Mouse (Mus musculus) embryonic facial prominence, embryonic 10.5 days (tissue): ENCODE measurements around the gene Pbx1. TPM values are rescaled to one million over a fixed set of nuclear protein-coding genes. Genes with fewer than 3 reads are reported as not detected.

Experiments used
- DNase-seq: peaks from one replicate; pipeline ENCODE4 v3.0.0-alpha.2; 2017; ENCODE audit warnings: low spot score
- H3K27ac ChIP-seq: fragments of 300-500 bp; sonication (generic); replicated peaks from 2 replicates; pipeline ENCODE4 v1.5.1; 2016; ENCODE audit warnings: mild to moderate bottlenecking
- H3K27me3 ChIP-seq: fragments of 300-500 bp; sonication (generic); replicated peaks from 2 replicates; pipeline ENCODE4 v1.6.1; 2016; ENCODE audit warnings: low read depth, mild to moderate bottlenecking; ENCODE audit not compliant: poor library complexity, severe bottlenecking
- H3K36me3 ChIP-seq: fragments of 300-500 bp; sonication (generic); replicated peaks from 2 replicates; pipeline ENCODE4 v1.6.1; 2016; ENCODE audit warnings: mild to moderate bottlenecking, moderate library complexity
- H3K4me1 ChIP-seq: fragments of 300-500 bp; sonication (generic); 2 replicates; pipeline ENCODE4 v1.6.1; 2016
- H3K4me3 ChIP-seq: fragments of 300-500 bp; sonication (generic); 2 replicates; pipeline ENCODE4 v1.5.1; 2016; ENCODE audit warnings: mild to moderate bottlenecking, moderate library complexity
- H3K9me3 ChIP-seq: fragments of 300-500 bp; sonication (generic); 2 replicates; pipeline ENCODE4 v1.6.1; 2016; ENCODE audit warnings: mild to moderate bottlenecking
- WGBS: fragments of 180-500 bp; shearing (Covaris S2); methylation state at CpG from one replicate; pipeline ENCODE4 v1.1.7; 2016; 5-methylcytosine and 5-hydroxymethylcytosine counted together
- polyA plus RNA-seq: library from polyadenylated mRNA; unstranded; fragments of >200 nt; fragmentation: Nextera tagmentation; extraction: Ambion mirVana; gene quantifications from 2 replicates; pipeline ENCODE4 v1.2.1, GENCODE M21; 2016

The Pbx1 gene
- polyA plus RNA-seq, 1 experiment from 2014 or later, result 41.6 TPM

GRCm38 (mm10) chr1:168175586-168175985 lies 256.5 kb downstream of the Pbx1 start:
- Histone ChIP-seq H3K4me1 (peaks cover 9% of the 10 kb centered on the region; the same call in 1 of the 2 replicates), H3K36me3 (peaks cover 59% of the 10 kb centered on the region), H3K27me3 (no peaks in the 10 kb centered on the region), H3K4me3 (no peak overlapping the region), H3K9me3 (no peaks in the 10 kb centered on the region), H3K27ac (no peak overlapping the region)
- DNase-seq, result no peak
- 84% methylated on average over 4 of the region's 4 CpGs for WGBS

- H3K4me3 ChIP-seq, result no peak overlapping the region
- H3K27me3 ChIP-seq, result no peaks in the 10 kb centered on the region
- peaks cover 39% of the 10 kb centered on the region for H3K36me3 ChIP-seq
- no peak for DNase-seq
- H3K27ac ChIP-seq, result no peak overlapping the region
- H3K4me1 ChIP-seq, result peaks cover 11% of the 10 kb centered on the region
- no peaks in the 10 kb centered on the region for H3K9me3 ChIP-seq
- WGBS, result 78% methylated on average over 8 of the region's 8 CpGs
Observed at GRCm38 (mm10) chr1:168169791-168170190, 262.3 kb downstream of the Pbx1 start.

GRCm38 (mm10) chr1:168169052-168169779 lies 262.9 kb downstream of the Pbx1 start:
- H3K27me3 ChIP-seq, result no peaks in the 10 kb centered on the region
- H3K27ac ChIP-seq, result no peak overlapping the region
- 71% methylated on average over 10 of the region's 10 CpGs for WGBS
- peaks cover 17% of the 10 kb centered on the region for H3K4me1 ChIP-seq
- no peaks in the 10 kb centered on the region for H3K9me3 ChIP-seq
- H3K4me3 ChIP-seq, result no peak overlapping the region
- H3K36me3 ChIP-seq, result peaks cover 33% of the 10 kb centered on the region
- no peak for DNase-seq

GRCm38 (mm10) chr1:168167781-168168180 lies 264.3 kb downstream of the Pbx1 start:
- Histone ChIP-seq H3K4me1 (peaks cover 24% of the 10 kb centered on the region), H3K27me3 (no peaks in the 10 kb centered on the region), H3K4me3 (no peak overlapping the region), H3K36me3 (peaks cover 22% of the 10 kb centered on the region), H3K9me3 (no peaks in the 10 kb centered on the region), H3K27ac (no peak overlapping the region)
- 87% methylated on average over 5 of the region's 5 CpGs for WGBS
- DNase-seq, result no peak

GRCm38 (mm10) chr1:168166841-168167240 lies 265.2 kb downstream of the Pbx1 start:
- peaks cover 21% of the 10 kb centered on the region for H3K36me3 ChIP-seq
- H3K4me1 ChIP-seq, result peaks cover 24% of the 10 kb centered on the region
- H3K9me3 ChIP-seq, result no peaks in the 10 kb centered on the region
- no peak overlapping the region for H3K4me3 ChIP-seq
- DNase-seq, result no peak
- 89% methylated on average over 2 of the region's 2 CpGs for WGBS
- no peaks in the 10 kb centered on the region for H3K27me3 ChIP-seq
- H3K27ac ChIP-seq, result no peak overlapping the region

GRCm38 (mm10) chr1:168164945-168165344 lies 267.1 kb downstream of the Pbx1 start:
- no peak for DNase-seq
- 77% methylated on average over 3 of the region's 3 CpGs for WGBS
- H3K27me3 ChIP-seq, result no peaks in the 10 kb centered on the region
- no peaks in the 10 kb centered on the region for H3K9me3 ChIP-seq
- H3K36me3 ChIP-seq, result peaks cover 38% of the 10 kb centered on the region
- H3K27ac ChIP-seq, result no peak overlapping the region
- H3K4me3 ChIP-seq, result no peak overlapping the region
- H3K4me1 ChIP-seq, result peaks cover 24% of the 10 kb centered on the region

- no peaks in the 10 kb centered on the region for H3K27me3 ChIP-seq
- peaks cover 21% of the 10 kb centered on the region for H3K4me1 ChIP-seq
- 79% methylated on average over 23 of the region's 23 CpGs for WGBS
- DNase-seq, result no peak
- no peak overlapping the region for H3K27ac ChIP-seq
- no peaks in the 10 kb centered on the region for H3K9me3 ChIP-seq
- H3K4me3 ChIP-seq, result no peak overlapping the region
- peaks cover 50% of the 10 kb centered on the region for H3K36me3 ChIP-seq
Observed at GRCm38 (mm10) chr1:168163521-168164233, 268.4 kb downstream of the Pbx1 start.

GRCm38 (mm10) chr1:168139138-168139682 lies 292.9 kb downstream of the Pbx1 start:
- Histone ChIP-seq H3K27me3 (no peaks in the 10 kb centered on the region), H3K27ac (no peak overlapping the region), H3K9me3 (no peaks in the 10 kb centered on the region), H3K36me3 (no peaks in the 10 kb centered on the region), H3K4me1 (no peaks in the 10 kb centered on the region), H3K4me3 (no peak overlapping the region)
- 88% methylated on average over 6 of the region's 6 CpGs for WGBS
- no peak for DNase-seq

GRCm38 (mm10) chr1:168138669-168139068 lies 293.4 kb downstream of the Pbx1 start:
- Histone ChIP-seq H3K27ac (no peak overlapping the region), H3K27me3 (no peaks in the 10 kb centered on the region), H3K4me1 (no peaks in the 10 kb centered on the region), H3K4me3 (no peak overlapping the region), H3K9me3 (no peaks in the 10 kb centered on the region), H3K36me3 (no peaks in the 10 kb centered on the region)
- WGBS, result 94% methylated on average over 4 of the region's 4 CpGs
- DNase-seq, result no peak

- Histone ChIP-seq H3K36me3 (no peaks in the 10 kb centered on the region), H3K27me3 (no peaks in the 10 kb centered on the region), H3K4me3 (no peak overlapping the region), H3K4me1 (no peaks in the 10 kb centered on the region), H3K27ac (no peak overlapping the region), H3K9me3 (no peaks in the 10 kb centered on the region)
- DNase-seq, result no peak
- WGBS, result 92% methylated on average over 5 of the region's 5 CpGs
Observed at GRCm38 (mm10) chr1:168137890-168138289, 294.2 kb downstream of the Pbx1 start.

- DNase-seq, result no peak
Observed at GRCm38 (mm10) chr1:168135545-168135944, 296.5 kb downstream of the Pbx1 start.

GRCm38 (mm10) chr1:168133696-168134095 lies 298.4 kb downstream of the Pbx1 start:
- no peaks in the 10 kb centered on the region for H3K27me3 ChIP-seq
- H3K27ac ChIP-seq, result no peak overlapping the region
- H3K4me1 ChIP-seq, result no peaks in the 10 kb centered on the region
- no peak overlapping the region for H3K4me3 ChIP-seq
- no peak for DNase-seq
- no peaks in the 10 kb centered on the region for H3K36me3 ChIP-seq
- H3K9me3 ChIP-seq, result no peaks in the 10 kb centered on the region

More at GRCm38 (mm10) chr1:168135545-168135944, 296.5 kb downstream of the Pbx1 start:
- no peaks in the 10 kb centered on the region for H3K27me3 ChIP-seq
- H3K36me3 ChIP-seq, result no peaks in the 10 kb centered on the region
- H3K4me1 ChIP-seq, result no peaks in the 10 kb centered on the region
- WGBS, result 79% methylated on average over 7 of the region's 7 CpGs
- no peak overlapping the region for H3K27ac ChIP-seq
- no peaks in the 10 kb centered on the region for H3K9me3 ChIP-seq
- no peak overlapping the region for H3K4me3 ChIP-seq

- H3K36me3 ChIP-seq, result no peaks in the 10 kb centered on the region
- peaks cover 6% of the 10 kb centered on the region; the same call in 1 of the 2 replicates for H3K4me1 ChIP-seq
- no peaks in the 10 kb centered on the region for H3K9me3 ChIP-seq
- no peaks in the 10 kb centered on the region for H3K27me3 ChIP-seq
- WGBS, result 56% methylated on average over 4 of the region's 4 CpGs
- no peak overlapping the region for H3K27ac ChIP-seq
- no peak for DNase-seq
- H3K4me3 ChIP-seq, result no peak overlapping the region
Observed at GRCm38 (mm10) chr1:168128004-168128403, 304.1 kb downstream of the Pbx1 start.
